In genomic region chr11:54522529-54523430, GRCm38 (mm10) we compare ENCODE assay signal across 8 mouse cellular contexts. TPM values are rescaled to one million over a fixed set of nuclear protein-coding genes. Genes with fewer than 3 reads are reported as not detected.
A peak's percentile ranks its signal among the peaks of the same experiment; 100 is the strongest.
DNase-seq lines count a peak whose midpoint lies in the region; ATAC-seq and TF ChIP-seq lines count a peak whose summit lies in the region.

Rapgef6 (plus strand) TSS chr11:54522847.

- WGBS in hindbrain, embryonic 10.5 days = under 1% methylated on average over 73 of the region's 73 CpGs
- under 1% methylated on average over 73 of the region's 73 CpGs for WGBS in lung, postnatal 0 days

- H3K27ac ChIP-seq in hindbrain, embryonic 10.5 days = peak within 1 kb of the TSS; percentile 94
- H3K27ac ChIP-seq in lung, postnatal 0 days (ENCODE audit: low read length) = peak within 1 kb of the TSS; percentile 99

- H3K4me1 ChIP-seq in hindbrain, embryonic 10.5 days (replicated peaks) = peaks cover 23% of the 10 kb centered on the region
- H3K4me1 ChIP-seq in lung, postnatal 0 days (ENCODE audit: insufficient read depth, low read depth, low read length) = peaks cover 3% of the 10 kb centered on the region; the same call in 1 of the 2 replicates

- H3K9ac ChIP-seq in lung, postnatal 0 days (replicated peaks; ENCODE audit: low read depth) = peak within 1 kb of the TSS; percentile 83

- H3K36me3 ChIP-seq in hindbrain, embryonic 10.5 days = no peaks in the 10 kb centered on the region
- no peaks in the 10 kb centered on the region for H3K36me3 ChIP-seq in lung, postnatal 0 days (ENCODE audit: insufficient read depth, low read length)

- H3K9me3 ChIP-seq in hindbrain, embryonic 10.5 days = no peaks in the 10 kb centered on the region
- H3K9me3 ChIP-seq in lung, postnatal 0 days (ENCODE audit: low read length) = no peaks in the 10 kb centered on the region

- DNase-seq in MN1 (ENCODE audit: low spot score) = peak; percentile 100
- DNase-seq in cerebellum, adult 9-10 months = peak; percentile 99
- peak; percentile 100 for DNase-seq in hindbrain, embryonic 10.5 days (ENCODE audit: low spot score)
- peak; percentile 98 for DNase-seq in layer of hippocampus, adult 9-11 months
- peak; percentile 99 for DNase-seq in lung, postnatal 0 days (ENCODE audit: low spot score)
- peak; percentile 98 for DNase-seq in ovary, postnatal 14 days (ENCODE audit: low spot score)
- DNase-seq in thymus, postnatal 14 days = peak; percentile 98

- H3K4me3 ChIP-seq in hindbrain, embryonic 10.5 days = peak within 1 kb of the TSS; percentile 95
- H3K4me3 ChIP-seq in lung, postnatal 0 days (ENCODE audit: low read depth, low read length) = peak within 1 kb of the TSS; percentile 58

- peak; percentile 62 for TF ChIP-seq EP300 in lung, postnatal 0 days (IDR thresholded peaks at IDR 0.05)

- no peak for TF ChIP-seq CTCF in lung, postnatal 0 days (IDR thresholded peaks at IDR 0.05)

- H3K4me2 ChIP-seq in lung, postnatal 0 days (replicated peaks; ENCODE audit: low read depth, low read length) = peak within 1 kb of the TSS; percentile 77

- ATAC-seq in frontal cortex, adult (ENCODE audit: low TSS enrichment) = peak; percentile 97
- ATAC-seq in lung, postnatal 0 days = peak; percentile 97

- H3K27me3 ChIP-seq in hindbrain, embryonic 10.5 days (ENCODE audit: insufficient read depth, poor library complexity, severe bottlenecking) = no peaks in the 10 kb centered on the region
- H3K27me3 ChIP-seq in lung, postnatal 0 days (replicated peaks; ENCODE audit: insufficient read depth, low read length) = no peaks in the 10 kb centered on the region

RNA-seq across cellular contexts. Expression of gene Rapgef6, which starts in this region (rescaled TPM):
- polyA plus RNA-seq in hindbrain, embryonic 10.5 days (2016; fragmentation: Nextera tagmentation; extraction: Ambion mirVana) = 29.6 and 38.3 TPM in 2 replicates
- 28.3 and 30.1 TPM in 2 replicates for polyA plus RNA-seq in lung, postnatal 0 days (2015; fragmentation: Nextera tagmentation; extraction: Ambion mirVana)

Comparison
In these comparisons a context has a peak if more than half of its experiments do, and no peak if none do; other contexts are left out.
1. Peak in every context shown above with its lines: DNase-seq, ATAC-seq, H3K4me3 ChIP-seq and H3K27ac ChIP-seq.